Mouse (Mus musculus): ENCODE measurements at regions not wholly inside any gene's neighbourhood (a gene's known extent, or its start where the extent isn't known, plus 50 kb on each side); places are given as distances from the start of the nearest gene placed in this dataset.

- Histone ChIP-seq H3K9ac (ENCODE audit: control insufficient read depth, low read depth, low read length, poor library complexity, severe bottlenecking) (no peak overlapping the region), H3K4me3 (ENCODE audit: control insufficient read depth in 1 of 2, insufficient read depth in 1 of 2, low read depth in 2 of 2, low read length in 2 of 2) (no peak overlapping the region), H3K27ac (ENCODE audit: control insufficient read depth, low read depth, low read length) (no peak overlapping the region), H3K36me3 (ENCODE audit: control insufficient read depth in 1 of 2, insufficient read depth in 2 of 2, low read length in 2 of 2) (no peaks in the 10 kb centered on the region), H3K4me1 (ENCODE audit: control insufficient read depth in 1 of 2, insufficient read depth in 2 of 2, low read length in 2 of 2) (no peaks in the 10 kb centered on the region), H3K9me3 (replicated peaks; ENCODE audit: insufficient read depth, low read length) (no peaks in the 10 kb centered on the region), H3K79me2 (ENCODE audit: control insufficient read depth, insufficient read depth, low read length, poor library complexity) (no peaks in the 10 kb centered on the region), H3K27me3 (ENCODE audit: control insufficient read depth in 1 of 2, insufficient read depth in 2 of 2, low read length in 2 of 2) (no peaks in the 10 kb centered on the region)
- no peak for DNase-seq (ENCODE audit: low read depth, low spot score)
- no peak for TF ChIP-seq SIN3A (IDR thresholded peaks at IDR 0.05; ENCODE audit: low read length)
- no peak for TF ChIP-seq JUND (IDR thresholded peaks at IDR 0.05; ENCODE audit: low read depth, low read length)
- no peak for TF ChIP-seq MAZ (IDR thresholded peaks at IDR 0.05; ENCODE audit: low read depth, low read length)
- TF ChIP-seq RAD21 (IDR thresholded peaks at IDR 0.05; ENCODE audit: low read depth, low read length), result no peak
- no peak for TF ChIP-seq TBP (IDR thresholded peaks at IDR 0.05; ENCODE audit: low read depth, low read length)
- no peak for TF ChIP-seq USF2 (IDR thresholded peaks at IDR 0.05; ENCODE audit: borderline replicate concordance in 1 of 2, insufficient read depth in 1 of 2, low read depth in 1 of 2, low read length in 2 of 2)
- TF ChIP-seq ELF1 (IDR thresholded peaks at IDR 0.05; ENCODE audit: low read depth, low read length), result no peak
- no peak for TF ChIP-seq UBTF (IDR thresholded peaks at IDR 0.05; ENCODE audit: borderline replicate concordance, insufficient read depth, low read depth, low read length)
- no peak for TF ChIP-seq USF1 (IDR thresholded peaks at IDR 0.05; ENCODE audit: low read depth, low read length)
- no peak for TF ChIP-seq TAL1 (IDR thresholded peaks at IDR 0.05; ENCODE audit: low read length)
- no peak for TF ChIP-seq ZKSCAN1 (IDR thresholded peaks at IDR 0.05; ENCODE audit: low read depth, low read length)
- TF ChIP-seq SMC3 (IDR thresholded peaks at IDR 0.05; ENCODE audit: low read depth, low read length), result no peak
- no peak for TF ChIP-seq GATA1 (IDR thresholded peaks at IDR 0.05; ENCODE audit: low read depth, low read length)
- TF ChIP-seq GABPA (IDR thresholded peaks at IDR 0.05; ENCODE audit: low read depth, low read length), result no peak
- no peak for TF ChIP-seq MYC (IDR thresholded peaks at IDR 0.05; ENCODE audit: low read depth, low read length)
- TF ChIP-seq ZNF384 (IDR thresholded peaks at IDR 0.05; ENCODE audit: low read depth, low read length), result no peak
- no peak for TF ChIP-seq TCF12 (IDR thresholded peaks at IDR 0.05; ENCODE audit: low read depth, low read length)
These were observed 148.0 kb downstream of the 2410131K14Rik start for GRCm38 (mm10) chr5:118392932-118393487.

GRCm38 (mm10) chr5:118394051-118394450 is 149.0 kb downstream of the 2410131K14Rik start:
- no peaks in the 10 kb centered on the region for H3K9me3 ChIP-seq (replicated peaks; ENCODE audit: insufficient read depth, low read length)
- no peaks in the 10 kb centered on the region for H3K4me1 ChIP-seq (ENCODE audit: control insufficient read depth in 1 of 2, insufficient read depth in 2 of 2, low read length in 2 of 2)
- no peaks in the 10 kb centered on the region for H3K79me2 ChIP-seq (ENCODE audit: control insufficient read depth, insufficient read depth, low read length, poor library complexity)
- H3K36me3 ChIP-seq (ENCODE audit: control insufficient read depth in 1 of 2, insufficient read depth in 2 of 2, low read length in 2 of 2), result no peaks in the 10 kb centered on the region
- DNase-seq (ENCODE audit: low read depth, low spot score), result no peak
- H3K27ac ChIP-seq (ENCODE audit: control insufficient read depth, low read depth, low read length), result no peak overlapping the region
- no peak overlapping the region for H3K9ac ChIP-seq (ENCODE audit: control insufficient read depth, low read depth, low read length, poor library complexity, severe bottlenecking)
- no peaks in the 10 kb centered on the region for H3K27me3 ChIP-seq (ENCODE audit: control insufficient read depth in 1 of 2, insufficient read depth in 2 of 2, low read length in 2 of 2)
- H3K4me3 ChIP-seq (ENCODE audit: control insufficient read depth in 1 of 2, insufficient read depth in 1 of 2, low read depth in 2 of 2, low read length in 2 of 2), result no peak overlapping the region
- TF ChIP-seq UBTF (IDR thresholded peaks at IDR 0.05; ENCODE audit: borderline replicate concordance, insufficient read depth, low read depth, low read length) (no peak), JUND (IDR thresholded peaks at IDR 0.05; ENCODE audit: low read depth, low read length) (no peak), POLR2A (IDR thresholded peaks at IDR 0.05; ENCODE audit: control insufficient read depth in 1 of 2, insufficient read depth in 1 of 2, low read depth in 1 of 2, low read length in 2 of 2, poor library complexity in 1 of 2) (no peak), HCFC1 (IDR thresholded peaks at IDR 0.05; ENCODE audit: low read depth, low read length) (no peak), POLR2AphosphoS2 (IDR thresholded peaks at IDR 0.05; ENCODE audit: low read length) (no peak)
